In genomic region chr1:134213405-134213804, GRCm38 (mm10) we compare ENCODE assay signal across 16 mouse cellular contexts. TPM values are rescaled to one million over a fixed set of nuclear protein-coding genes. Genes with fewer than 3 reads are reported as not detected.
DNase-seq lines count a peak whose midpoint lies in the region; ATAC-seq and TF ChIP-seq lines count a peak whose summit lies in the region.
"Had no signal": no experiment of that assay in that cellular context is flagged by ENCODE, and none has a peak within 500 bp of the region (broad histone marks: within the 10 kb centered on the region; RNA-seq: fewer than 3 reads in every experiment).

No protein-coding gene starts in this region.

- no peak for ATAC-seq in intestine, embryonic 16.5 days
- peak; percentile 70 for ATAC-seq in megakaryocyte-erythroid progenitor cell, adult 5-6 weeks (replicated peaks; ENCODE audit: low FRiP score, low TSS enrichment, poor library complexity, severe bottlenecking)
- ATAC-seq: forebrain, embryonic 13.5 days; midbrain, embryonic 15.5 days had no signal

- H3K36me3 ChIP-seq in heart, embryonic 10.5 days = no peaks in the 10 kb centered on the region
- H3K36me3 ChIP-seq in intestine, embryonic 16.5 days (ENCODE audit: control insufficient read depth, insufficient read depth, low read length) = no peaks in the 10 kb centered on the region
- H3K36me3 ChIP-seq: embryonic facial prominence, embryonic 13.5 days; heart, embryonic 15.5 days; midbrain, embryonic 15.5 days had no signal

- H3K9ac ChIP-seq in intestine, embryonic 16.5 days (ENCODE audit: low read depth, low read length) = 0 out of 2 replicates have a peak overlapping the region, but pooled peaks have one; percentile 15
- H3K9ac ChIP-seq: embryonic facial prominence, embryonic 13.5 days; forebrain, embryonic 13.5 days; heart, embryonic 15.5 days; midbrain, embryonic 15.5 days had no signal

- peaks cover 86% of the 10 kb centered on the region for H3K4me1 ChIP-seq in heart, embryonic 10.5 days
- peaks cover 25% of the 10 kb centered on the region for H3K4me1 ChIP-seq in intestine, embryonic 16.5 days (ENCODE audit: control insufficient read depth, insufficient read depth, low read length)

- peak overlapping the region; percentile 47; the same call in 1 of the 2 replicates for H3K27ac ChIP-seq in heart, embryonic 10.5 days
- peak overlapping the region; percentile 67 for H3K27ac ChIP-seq in layer of hippocampus, adult 2 months
- H3K27ac ChIP-seq in intestine, embryonic 16.5 days (ENCODE audit: low read length) = peak overlapping the region; percentile 23
- H3K27ac ChIP-seq: embryonic facial prominence, embryonic 13.5 days; forebrain, embryonic 13.5 days; heart, embryonic 15.5 days; midbrain, embryonic 15.5 days had no signal

- H3K4me2 ChIP-seq in intestine, embryonic 16.5 days (ENCODE audit: low read depth, low read length) = no peak overlapping the region
- H3K4me2 ChIP-seq: embryonic facial prominence, embryonic 13.5 days; forebrain, embryonic 13.5 days; heart, embryonic 15.5 days; midbrain, embryonic 15.5 days had no signal

- H3K27me3 ChIP-seq in heart, embryonic 10.5 days (ENCODE audit: insufficient read depth, poor library complexity, severe bottlenecking) = 0 out of 2 replicates have a peak, but pooled peaks cover 5% of the 10 kb centered on the region
- H3K27me3 ChIP-seq in intestine, embryonic 16.5 days (replicated peaks; ENCODE audit: control insufficient read depth, insufficient read depth, low read length) = no peaks in the 10 kb centered on the region
- H3K27me3 ChIP-seq: embryonic facial prominence, embryonic 13.5 days; midbrain, embryonic 15.5 days had no signal

- no peaks in the 10 kb centered on the region for H3K9me3 ChIP-seq in heart, embryonic 10.5 days
- H3K9me3 ChIP-seq in intestine, embryonic 16.5 days (ENCODE audit: control insufficient read depth, low read length) = no peaks in the 10 kb centered on the region
- H3K9me3 ChIP-seq: embryonic facial prominence, embryonic 13.5 days; forebrain, embryonic 13.5 days; heart, embryonic 15.5 days; midbrain, embryonic 15.5 days had no signal

- no peak overlapping the region for H3K4me3 ChIP-seq in heart, embryonic 10.5 days
- no peak overlapping the region for H3K4me3 ChIP-seq in layer of hippocampus, adult 2 months
- no peak overlapping the region for H3K4me3 ChIP-seq in intestine, embryonic 16.5 days (ENCODE audit: low read length)
- H3K4me3 ChIP-seq: embryonic facial prominence, embryonic 13.5 days; forebrain, embryonic 13.5 days; heart, embryonic 15.5 days; midbrain, embryonic 15.5 days had no signal

- no peak for DNase-seq in heart, embryonic 10.5 days (ENCODE audit: low spot score)
- no peak for DNase-seq in heart, adult 9 months (ENCODE audit: low spot score in 2 of 2)
- no peak for DNase-seq in layer of hippocampus, adult 2 months (ENCODE audit: low spot score in 2 of 2)
- DNase-seq in layer of hippocampus, adult 9-11 months = no peak
- no peak for DNase-seq in c-Kit-positive CD71-positive TER-119-positive erythroid progenitor cells, embryonic 14.5 days (ENCODE audit: low spot score)
- no peak for DNase-seq in right cerebral cortex, postnatal 14 days
- DNase-seq: cerebellum, postnatal 25 days; kidney, adult 9 months; lung, postnatal 36 days; thymus, postnatal 14 days had no signal

- 34% methylated on average over 7 of the region's 7 CpGs for WGBS in heart, embryonic 10.5 days
- 28% methylated on average over 7 of the region's 7 CpGs for WGBS in intestine, embryonic 16.5 days

- TF ChIP-seq CTCF in layer of hippocampus, adult 2 months (conservative IDR thresholded peaks at IDR 0.05) = no peak

RNA-seq across cellular contexts. Expression of gene Mybph, which starts 20.2 kb away (rescaled TPM):
- polyA plus RNA-seq in heart, embryonic 10.5 days (2016; fragmentation: Nextera tagmentation; extraction: Ambion mirVana) = 0.33 and 0.43 TPM in 2 replicates
- total RNA-seq in layer of hippocampus, adult 2 months (2021) = not detected
- polyA plus RNA-seq in intestine, embryonic 16.5 days (2015; fragmentation: Nextera tagmentation; extraction: Ambion mirVana) = 0.17 and 0.24 TPM in 2 replicates
- not detected in 2 replicates for total RNA-seq in megakaryocyte-erythroid progenitor cell, adult 5-6 weeks (2014; fragmentation: Nextera tagmentation)
- total RNA-seq in megakaryocyte-erythroid progenitor cell, adult 5-6 weeks (2017) = not detected in 2 replicates
- polyA plus RNA-seq: forebrain, embryonic 13.5 days had no signal

RNA-seq across cellular contexts. Expression of gene Adora1, which starts 21.8 kb away (rescaled TPM):
- polyA plus RNA-seq in heart, embryonic 10.5 days (2016; fragmentation: Nextera tagmentation; extraction: Ambion mirVana) = 8.0 and 8.1 TPM in 2 replicates
- 100 to 1,000 TPM; 202 to 221 TPM for total RNA-seq in layer of hippocampus, adult 2 months (2021)
- polyA plus RNA-seq in intestine, embryonic 16.5 days (2015; fragmentation: Nextera tagmentation; extraction: Ambion mirVana) = 6.8 and 8.2 TPM in 2 replicates
- total RNA-seq in megakaryocyte-erythroid progenitor cell, adult 5-6 weeks (2014; fragmentation: Nextera tagmentation) = not detected in 2 replicates
- total RNA-seq in megakaryocyte-erythroid progenitor cell, adult 5-6 weeks (2017) = not detected in 2 replicates

RNA-seq across cellular contexts. Expression of gene Chil1, which starts 31.4 kb away (rescaled TPM):
- polyA plus RNA-seq in heart, embryonic 10.5 days (2016; fragmentation: Nextera tagmentation; extraction: Ambion mirVana) = 0.87 and 1.1 TPM in 2 replicates
- 10 to 100 TPM; 11.1 to 12.4 TPM for total RNA-seq in layer of hippocampus, adult 2 months (2021)
- polyA plus RNA-seq in intestine, embryonic 16.5 days (2015; fragmentation: Nextera tagmentation; extraction: Ambion mirVana) = 0.43 and 0.57 TPM in 2 replicates
- total RNA-seq in megakaryocyte-erythroid progenitor cell, adult 5-6 weeks (2014; fragmentation: Nextera tagmentation) = 0.77 TPM in 1 of 2 replicates, not detected in the other
- total RNA-seq in megakaryocyte-erythroid progenitor cell, adult 5-6 weeks (2017) = 0.84 and 2.4 TPM in 2 replicates

Comparison
In these comparisons a context has a peak if more than half of its experiments do, and no peak if none do; other contexts are left out.
1. RNA of gene Adora1, which starts 21.8 kb away (total RNA-seq): 202 to 221 TPM in layer of hippocampus, adult 2 months; not detected in megakaryocyte-erythroid progenitor cell, adult 5-6 weeks; every median in the first group is over 100 times any median in the second.
2. Peak in every context shown above with its lines, with median percentiles within 50 percentile points of each other: H3K27ac ChIP-seq.